Mouse (Mus musculus): ENCODE data around the gene Col11a2.
A peak's percentile ranks its signal among the peaks of the same experiment; 100 is the strongest.

Col11a2 gene

GRCm38 (mm10) chr17:34057224-34057623 lies 18.0 kb downstream of the Col11a2 start:
- DNase-seq (ENCODE audit: low read depth, low spot score), result no peak

GRCm38 (mm10) chr17:34068864-34069263 lies 29.6 kb downstream of the Col11a2 start:
- DNase-seq (ENCODE audit: low read depth, low spot score), result no peak

- no peak for DNase-seq (ENCODE audit: low read depth, low spot score)
These were observed 32.9 kb downstream of the Col11a2 start for GRCm38 (mm10) chr17:34072091-34072490.

- peak; percentile 77 for DNase-seq (ENCODE audit: low read depth, low spot score)
These were observed 36.0 kb downstream of the Col11a2 start for GRCm38 (mm10) chr17:34075271-34075670.

- DNase-seq (ENCODE audit: low read depth, low spot score), result peak; percentile 81
These were observed 38.3 kb downstream of the Col11a2 start for GRCm38 (mm10) chr17:34077549-34077948.

- no peak for DNase-seq (ENCODE audit: low read depth, low spot score)
These were observed 38.9 kb downstream of the Col11a2 start for GRCm38 (mm10) chr17:34078148-34078547.

GRCm38 (mm10) chr17:34079002-34079401 lies 39.8 kb downstream of the Col11a2 start:
- no peak for DNase-seq (ENCODE audit: low read depth, low spot score)

- DNase-seq (ENCODE audit: low read depth, low spot score), result peak; percentile 89
These were observed 40.4 kb downstream of the Col11a2 start for GRCm38 (mm10) chr17:34079621-34080020.

GRCm38 (mm10) chr17:34083104-34083503 lies 43.9 kb downstream of the Col11a2 start:
- peak; percentile 56 for DNase-seq (ENCODE audit: low read depth, low spot score)

GRCm38 (mm10) chr17:34087386-34087785 lies 48.1 kb downstream of the Col11a2 start:
- DNase-seq (ENCODE audit: low read depth, low spot score), result peak; percentile 59

GRCm38 (mm10) chr17:34088124-34088523 lies 48.9 kb downstream of the Col11a2 start:
- no peak for DNase-seq (ENCODE audit: low read depth, low spot score)

GRCm38 (mm10) chr17:34090923-34091322 lies 51.7 kb downstream of the Col11a2 start:
- peak; percentile 71 for DNase-seq (ENCODE audit: low read depth, low spot score)

GRCm38 (mm10) chr17:34092197-34092875 lies 53.1 kb downstream of the Col11a2 start, which contains the start of gene H2-Oa:
TSS of gene H2-Oa (plus strand) at chr17:34092340.
- no peak for DNase-seq (ENCODE audit: low read depth, low spot score)

GRCm38 (mm10) chr17:34093199-34093874 lies 54.1 kb downstream of the Col11a2 start:
- DNase-seq (ENCODE audit: low read depth, low spot score), result peak; percentile 71

GRCm38 (mm10) chr17:34094283-34095035 lies 55.2 kb downstream of the Col11a2 start:
- DNase-seq (ENCODE audit: low read depth, low spot score), result no peak

GRCm38 (mm10) chr17:34096497-34097010 lies 57.3 kb downstream of the Col11a2 start:
- no peak for DNase-seq (ENCODE audit: low read depth, low spot score)

- no peak for DNase-seq (ENCODE audit: low read depth, low spot score)
These were observed 58.0 kb downstream of the Col11a2 start for GRCm38 (mm10) chr17:34097272-34097671.

GRCm38 (mm10) chr17:34098709-34099479 lies 59.7 kb downstream of the Col11a2 start:
- no peak for DNase-seq (ENCODE audit: low read depth, low spot score)

- DNase-seq (ENCODE audit: low read depth, low spot score), result no peak
These were observed 60.3 kb downstream of the Col11a2 start for GRCm38 (mm10) chr17:34099531-34099930.

- no peak for DNase-seq (ENCODE audit: low read depth, low spot score)
These were observed 61.9 kb downstream of the Col11a2 start for GRCm38 (mm10) chr17:34101185-34101584.

- DNase-seq (ENCODE audit: low read depth, low spot score), result peak; percentile 91
These were observed 62.4 kb downstream of the Col11a2 start for GRCm38 (mm10) chr17:34101604-34102032.

Measured in ES-CJ7 (cell line).